ENCODE assay signal across 17 mouse cellular contexts in the genomic region with DNA sequence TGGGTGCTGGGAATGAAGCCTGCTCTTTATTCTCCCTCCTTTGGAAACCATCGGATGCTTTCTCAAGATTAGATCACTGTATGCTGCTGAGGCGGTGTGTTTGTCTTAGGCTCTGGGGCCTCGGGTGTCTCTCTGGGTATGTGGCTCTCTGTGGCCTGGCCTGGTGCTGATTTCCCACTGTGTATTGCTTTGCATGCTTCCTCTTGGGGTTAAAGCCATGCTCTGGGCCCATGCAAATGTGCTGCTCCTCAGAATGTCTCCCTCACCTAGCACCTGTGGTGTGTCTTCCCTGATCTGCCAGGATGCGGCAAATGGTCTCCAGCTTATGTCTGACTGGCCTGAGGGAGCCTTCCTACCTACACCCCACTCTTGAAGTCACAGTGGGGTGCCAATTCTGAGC. TPM values are rescaled to one million over a fixed set of nuclear protein-coding genes. Genes with fewer than 3 reads are reported as not detected.
DNase-seq lines count a peak whose midpoint lies in the region; TF ChIP-seq lines count a peak whose summit lies in the region.
"Had no signal": no experiment of that assay in that cellular context is flagged by ENCODE, and none has a peak within 500 bp of the region (broad histone marks: within the 10 kb centered on the region; RNA-seq: fewer than 3 reads in every experiment).

No protein-coding gene starts in this region.

- no peaks in the 10 kb centered on the region for H3K27me3 ChIP-seq in heart, embryonic 10.5 days (ENCODE audit: insufficient read depth, poor library complexity, severe bottlenecking)
- no peaks in the 10 kb centered on the region for H3K27me3 ChIP-seq in E14TG2a.4 (ENCODE audit: insufficient read depth, low read length)
- H3K27me3 ChIP-seq: embryonic facial prominence, embryonic 12.5 days; heart, embryonic 12.5 days had no signal

- no peaks in the 10 kb centered on the region for H3K36me3 ChIP-seq in heart, embryonic 10.5 days
- no peaks in the 10 kb centered on the region for H3K36me3 ChIP-seq in E14TG2a.4 (ENCODE audit: insufficient read depth, low read length)
- H3K36me3 ChIP-seq in ES-E14 (ENCODE audit: control insufficient read depth, insufficient read depth, low read length, poor library complexity, severe bottlenecking) = no peaks in the 10 kb centered on the region
- H3K36me3 ChIP-seq: embryonic facial prominence, embryonic 12.5 days had no signal

- peak overlapping the region; percentile 44; the same call in 1 of the 2 replicates for H3K27ac ChIP-seq in heart, embryonic 10.5 days
- peak overlapping the region; percentile 23; the same call in 1 of the 2 replicates for H3K27ac ChIP-seq in ES-E14 (ENCODE audit: insufficient read depth, low read depth, low read length, poor library complexity, severe bottlenecking)
- H3K27ac ChIP-seq: embryonic facial prominence, embryonic 12.5 days had no signal

- no peaks in the 10 kb centered on the region for H3K9me3 ChIP-seq in heart, embryonic 10.5 days
- H3K9me3 ChIP-seq in E14TG2a.4 (ENCODE audit: low read length) (no peaks in the 10 kb centered on the region), ES-E14 (ENCODE audit: control insufficient read depth, insufficient read depth, low read depth, low read length) (no peaks in the 10 kb centered on the region)
- H3K9me3 ChIP-seq: embryonic facial prominence, embryonic 12.5 days; heart, embryonic 12.5 days had no signal

- H3K4me3 ChIP-seq in heart, embryonic 10.5 days = no peak overlapping the region
- H3K4me3 ChIP-seq in E14TG2a.4 (replicated peaks; ENCODE audit: low read length) (peak overlapping the region; percentile 45), ES-E14 (ENCODE audit: insufficient read depth in 1 of 2, low read depth in 1 of 2, low read length in 2 of 2, poor library complexity in 1 of 2, severe bottlenecking in 1 of 2) (no peak overlapping the region)
- H3K4me3 ChIP-seq: embryonic facial prominence, embryonic 12.5 days; heart, embryonic 12.5 days had no signal

- intact Hi-C loops in heart, postnatal 10 days (cut with DNase I) = no loop called here
- intact Hi-C loops in left cerebral cortex, postnatal 10 days (cut with DNase I) = no loop called here

- H3K9ac ChIP-seq in ES-E14 (ENCODE audit: insufficient read depth, low read depth, low read length, poor library complexity, severe bottlenecking) = peak overlapping the region; percentile 4; the same call in 1 of the 2 replicates
- H3K9ac ChIP-seq: embryonic facial prominence, embryonic 12.5 days; heart, embryonic 12.5 days had no signal

- in situ Hi-C loops in ES-E14 (cut with MboI; ENCODE audit: low sequenced_read_pairs in 2 of 2, unreplicated experiment in 2 of 2) = no loop called here

- H3K4me1 ChIP-seq in heart, embryonic 10.5 days = peaks cover 26% of the 10 kb centered on the region
- peaks cover 71% of the 10 kb centered on the region for H3K4me1 ChIP-seq in E14TG2a.4 (replicated peaks; ENCODE audit: low read depth, low read length)
- H3K4me1 ChIP-seq in ES-E14 (ENCODE audit: control insufficient read depth in 2 of 2, insufficient read depth in 2 of 2, low read length in 2 of 2, poor library complexity in 1 of 2) = peaks cover 12 to 27% of the 10 kb centered on the region in 2 experiments
- H3K4me1 ChIP-seq: embryonic facial prominence, embryonic 12.5 days had no signal

- 71% methylated on average over 4 of the region's 4 CpGs for WGBS in heart, embryonic 10.5 days

- no peak for DNase-seq in heart, embryonic 10.5 days (ENCODE audit: low spot score)
- DNase-seq in heart, postnatal 10 days = no peak
- DNase-seq in ES-E14 (ENCODE audit: low read depth, low spot score) = no peak
- DNase-seq in lung, postnatal 14 days = no peak
- DNase-seq in left cerebral cortex, postnatal 10 days (ENCODE audit: extremely low spot score in 1 of 2, low spot score in 2 of 2) = no peak
- DNase-seq: adrenal gland, adult 2 months; adrenal gland, postnatal 25 days; cerebellum, adult 11 months; cerebellum, adult 8-10 months; cerebellum, postnatal 14 days; embryo, embryonic 11 days; heart, adult 18-20 months had no signal

- TF ChIP-seq CTCF in E14TG2a.4 (conservative IDR thresholded peaks at IDR 0.05; ENCODE audit: low read length) = no peak

TF ChIP-seq in ES-E14, 5 proteins besides CTCF, POLR2A, EP300 and RAD21:
- TF ChIP-seq MAFK (IDR thresholded peaks at IDR 0.05; ENCODE audit: insufficient read depth, low read depth, low read length) (no peak), CHD2 (IDR thresholded peaks at IDR 0.05; ENCODE audit: low read depth, low read length) (no peak), HCFC1 (IDR thresholded peaks at IDR 0.05; ENCODE audit: borderline replicate concordance, insufficient read depth, low read length) (no peak), ZNF384 (IDR thresholded peaks at IDR 0.05; ENCODE audit: low read depth, low read length) (no peak), ZC3H11A (IDR thresholded peaks at IDR 0.05; ENCODE audit: borderline replicate concordance, low read depth, low read length) (no peak)

RNA-seq across cellular contexts. Expression of gene Dysf, which starts 41.8 kb away (rescaled TPM):
- 13.7 and 18.0 TPM in 2 replicates for polyA plus RNA-seq in heart, embryonic 10.5 days (2016; fragmentation: Nextera tagmentation; extraction: Ambion mirVana)
- 100 to 1,000 TPM; 117 to 135 TPM for total RNA-seq in heart, postnatal 10 days (2021)
- 10.0 and 12.8 TPM in 2 replicates for total RNA-seq in ES-E14 (2012; rRNA removed)
- total RNA-seq in left cerebral cortex, postnatal 10 days (2021) = 1 to 10 TPM; 3.7 to 5.8 TPM
- total RNA-seq: common myeloid progenitor, adult 5-6 weeks had no signal
- polyA plus RNA-seq: inflammation-experienced regulatory T-cells, adult 6 months had no signal
